Mouse (Mus musculus): ENCODE measurements around the gene Pitpna. TPM values are rescaled to one million over a fixed set of nuclear protein-coding genes. Genes with fewer than 3 reads are reported as not detected.
A peak's percentile ranks its signal among the peaks of the same experiment; 100 is the strongest.

Pitpna gene
- total and polyA plus RNA-seq, 3 experiments = 97.6 to 186 (median 185) TPM

- no peak for DNase-seq
Measured at GRCm38 (mm10) chr11:75631561-75632225, 43.8 kb downstream of the Pitpna start.

- DNase-seq = no peak
Measured at GRCm38 (mm10) chr11:75632921-75633320, 45.0 kb downstream of the Pitpna start.

DNA sequence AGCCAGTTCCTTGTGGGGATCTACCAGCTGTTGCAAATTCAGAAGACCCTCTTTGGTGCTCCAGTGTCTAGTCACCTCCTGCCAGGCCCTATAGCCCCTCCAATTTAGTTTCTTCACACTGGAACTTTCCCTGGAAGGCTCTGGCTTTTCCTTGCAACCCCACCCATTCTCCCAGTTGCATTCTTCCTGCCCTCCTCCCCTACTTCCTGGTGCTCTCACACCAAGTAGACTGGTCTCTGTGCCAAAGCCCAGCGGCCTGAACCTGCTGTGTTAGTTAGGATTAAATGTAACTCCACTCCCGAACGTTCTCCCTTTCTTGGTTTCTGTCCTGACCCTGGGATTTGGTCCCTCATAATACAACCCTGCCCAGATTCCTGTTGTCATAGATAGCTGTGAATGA is 46.9 kb downstream of the Pitpna start:
- no peak for DNase-seq

GRCm38 (mm10) chr11:75635315-75635714 is 47.4 kb downstream of the Pitpna start:
- DNase-seq = no peak

- DNase-seq = no peak
Measured at GRCm38 (mm10) chr11:75643323-75643722, 55.4 kb downstream of the Pitpna start.

GRCm38 (mm10) chr11:75644684-75645083 is 56.8 kb downstream of the Pitpna start:
- DNase-seq = no peak

GRCm38 (mm10) chr11:75647681-75648211 is 59.8 kb downstream of the Pitpna start:
- no peak for DNase-seq

GRCm38 (mm10) chr11:75649155-75649561 is 61.3 kb downstream of the Pitpna start:
- DNase-seq = peak; percentile 64

DNA sequence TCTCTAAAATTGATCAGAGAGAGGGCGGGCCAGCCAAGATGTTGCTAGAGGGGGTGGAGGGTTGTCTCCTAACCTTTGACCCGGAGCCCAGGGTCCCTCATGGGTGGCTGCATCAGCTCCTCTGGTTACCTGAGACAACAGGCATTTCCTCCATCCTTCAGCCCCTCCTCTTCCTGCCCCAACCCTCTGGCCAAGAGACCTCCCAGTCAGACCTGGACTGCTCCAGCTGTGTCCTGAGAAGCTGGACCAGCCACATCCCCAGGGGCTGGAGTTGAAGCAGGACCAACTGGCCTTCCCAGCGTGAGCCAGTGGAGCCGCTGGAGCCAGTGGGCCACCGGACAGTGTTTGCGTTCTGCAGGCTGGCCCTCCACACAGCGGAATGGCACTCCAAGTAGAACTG is 62.4 kb downstream of the Pitpna start, which contains the start of gene Myo1c:
Gene Myo1c (plus strand): TSS at position 194 of the 400 bp plus-strand sequence.
- DNase-seq = peak; percentile 59

DNA sequence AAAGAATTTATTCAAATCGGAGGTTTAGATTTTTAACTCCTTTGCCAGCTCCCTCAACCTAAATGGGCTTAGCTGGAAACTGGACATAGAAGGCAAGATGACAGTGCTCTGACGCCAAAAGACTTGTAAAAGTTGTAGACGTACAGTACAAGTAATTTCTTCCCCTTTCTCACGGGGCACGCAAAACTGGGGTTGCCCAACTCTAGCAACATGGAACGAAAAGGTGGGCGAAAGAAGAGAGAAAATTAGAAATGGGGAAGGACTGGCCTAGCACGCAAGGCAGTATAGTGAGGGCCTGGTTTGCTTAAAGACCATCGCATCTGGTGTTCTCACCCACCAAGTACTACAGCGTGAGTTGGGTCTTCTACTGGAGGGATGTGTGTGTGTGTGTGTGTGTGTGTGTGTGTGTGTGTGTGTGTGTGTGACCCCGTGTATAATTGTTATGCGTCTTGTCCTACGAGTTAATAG is 63.1 kb downstream of the Pitpna start:
- no peak for DNase-seq

DNA sequence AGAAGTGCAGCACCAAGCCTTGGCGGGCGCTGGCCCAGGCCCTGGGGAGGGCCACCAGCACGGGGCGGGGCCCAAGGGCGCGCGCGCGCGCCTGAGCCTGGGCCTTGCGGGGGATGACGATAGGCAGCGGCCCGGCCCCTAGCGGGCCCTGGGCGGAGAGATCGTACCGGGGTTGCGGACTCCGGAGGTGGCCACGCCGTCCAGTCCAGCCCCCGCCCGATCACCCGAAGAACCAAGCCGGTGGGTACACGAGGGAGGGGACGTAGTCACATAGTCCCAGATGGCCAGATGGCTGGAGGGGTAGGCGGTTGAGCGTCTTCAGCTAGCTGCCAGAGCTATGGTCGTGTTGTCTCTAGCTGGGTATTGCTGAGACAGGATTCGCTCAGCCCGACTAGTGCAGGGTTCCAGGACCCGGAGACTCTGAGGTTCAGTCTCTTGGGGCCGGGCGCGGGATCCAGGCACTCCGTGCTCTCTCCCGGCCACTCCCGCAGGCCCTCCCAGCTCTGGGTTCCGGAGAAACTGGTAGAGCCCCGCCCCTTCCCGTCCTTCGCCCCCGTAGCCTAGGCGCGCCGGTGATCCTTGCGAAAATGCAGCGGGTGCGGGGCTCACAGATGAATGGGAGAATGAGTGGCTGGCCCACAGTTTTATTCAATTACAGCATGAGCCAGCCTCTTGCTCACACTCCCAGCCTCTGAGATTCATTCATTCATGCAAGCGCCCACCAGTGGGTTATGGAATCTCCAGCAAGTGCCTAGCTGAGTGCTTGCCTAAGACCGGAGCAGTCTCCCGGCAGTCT is 63.7 kb downstream of the Pitpna start:
- DNase-seq = peak; percentile 93

DNA sequence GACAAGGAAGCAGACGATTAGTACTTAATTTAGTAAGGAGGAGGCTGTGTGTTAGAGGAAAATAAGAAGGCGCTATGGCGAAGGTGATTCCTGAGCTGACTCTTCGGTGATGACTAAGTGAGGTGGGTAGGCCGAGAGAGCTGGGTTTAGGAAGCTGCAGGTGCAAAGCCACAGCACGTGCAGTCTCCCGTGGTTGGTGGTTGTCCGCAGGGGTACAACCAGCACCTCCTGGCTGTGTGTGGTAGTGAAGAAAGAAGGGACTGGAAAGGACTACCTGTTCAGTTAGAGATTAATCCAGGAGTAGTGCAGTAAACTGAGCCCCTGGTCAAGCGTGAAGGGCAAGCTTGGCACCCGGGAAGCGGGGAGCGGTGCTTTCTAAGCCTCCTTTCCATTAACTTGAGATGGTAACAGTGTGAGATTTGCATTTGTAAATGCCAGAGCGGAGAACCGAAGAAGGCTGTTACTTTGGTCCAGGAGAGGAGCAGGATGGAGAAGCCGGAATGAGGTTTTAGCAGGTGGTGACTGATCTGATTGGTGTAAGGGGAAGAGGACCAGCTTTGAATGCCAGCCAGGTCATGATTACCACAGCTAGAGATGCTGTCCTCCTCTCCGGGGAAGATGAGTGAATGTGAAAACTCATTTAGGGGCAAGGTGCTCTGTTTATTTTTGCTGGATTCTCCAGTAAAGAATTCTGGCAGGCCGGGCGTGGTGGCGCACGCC is 64.5 kb downstream of the Pitpna start:
- DNase-seq = no peak

GRCm38 (mm10) chr11:75652942-75653684 is 65.2 kb downstream of the Pitpna start:
- peak; percentile 40 for DNase-seq

DNA sequence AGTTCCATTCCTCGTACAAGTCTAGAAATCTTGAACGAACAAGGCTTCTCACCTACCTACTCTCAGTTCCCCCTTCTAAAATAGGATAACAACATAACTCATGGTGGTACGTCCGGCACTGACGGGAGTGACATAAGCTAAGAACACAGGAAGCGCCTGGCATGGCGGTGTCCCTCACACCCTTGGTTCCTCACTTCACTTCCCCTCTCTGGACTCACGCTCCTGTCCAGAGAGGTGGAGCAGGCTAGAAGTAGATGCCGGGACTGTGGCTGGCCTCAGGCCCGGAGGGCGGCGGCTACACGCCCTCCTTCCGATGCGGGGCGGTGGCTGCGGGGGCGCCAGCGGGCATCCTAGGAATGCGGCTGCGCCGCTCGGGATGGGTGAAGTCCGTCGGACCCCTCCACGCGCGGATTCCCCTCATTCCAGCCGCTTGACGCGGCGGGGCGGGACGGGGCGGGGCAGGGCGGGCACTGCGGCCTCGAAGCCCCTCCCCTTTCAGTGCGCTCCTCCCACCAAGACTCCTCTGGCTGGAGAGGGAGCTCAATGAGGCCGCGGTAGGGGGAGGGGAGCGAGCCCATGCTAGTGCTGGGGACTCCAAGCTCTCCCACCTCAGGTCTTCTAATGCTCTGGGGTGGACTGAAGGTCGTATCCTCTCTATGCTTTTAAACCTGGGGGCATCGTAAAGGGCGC is 66.0 kb downstream of the Pitpna start:
- peak; percentile 90 for DNase-seq

DNA sequence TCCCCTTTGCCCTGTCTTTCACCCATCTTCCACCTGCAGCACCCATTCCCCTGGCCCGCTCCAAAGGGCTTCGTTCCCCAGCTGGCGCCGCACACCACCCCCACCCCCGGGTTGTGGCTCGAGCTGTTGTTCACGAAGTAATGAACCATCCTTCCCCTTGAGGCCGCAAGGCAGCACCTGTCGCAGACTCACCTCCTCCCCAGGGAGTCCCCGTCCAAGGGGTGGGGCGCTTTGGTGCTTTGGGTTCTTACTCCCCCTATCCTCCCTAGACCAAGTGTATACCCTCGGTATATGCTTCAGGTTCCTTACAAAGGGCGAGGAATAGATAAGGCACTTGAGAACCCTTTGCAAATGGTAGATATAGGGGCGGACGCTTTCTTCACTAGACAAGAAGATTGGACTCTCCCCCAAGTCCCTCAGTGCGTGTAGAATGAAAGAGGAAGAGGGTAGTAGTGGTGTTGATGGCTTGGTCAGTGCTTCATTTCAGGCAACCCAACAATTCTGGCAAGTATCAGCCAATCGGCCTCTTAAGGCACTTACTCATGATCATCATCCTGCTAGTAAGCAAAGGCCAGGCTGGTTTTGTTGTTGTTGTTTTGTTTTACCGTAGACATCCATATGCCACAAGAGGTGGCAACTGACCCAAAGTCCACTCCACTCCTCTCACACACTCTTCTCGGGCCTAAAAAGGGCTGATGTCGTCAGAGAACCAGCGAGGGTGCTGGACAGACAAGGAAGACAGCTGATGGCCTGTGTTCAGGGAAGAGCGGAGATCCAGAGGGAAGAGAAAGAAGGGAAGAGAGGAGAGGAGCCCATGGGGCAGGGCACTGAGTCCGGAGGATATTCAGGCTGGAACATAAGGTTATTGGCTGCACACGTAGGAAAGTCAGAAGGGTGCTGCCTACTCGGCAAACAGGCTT is 66.8 kb downstream of the Pitpna start:
- DNase-seq = no peak

- peak; percentile 92 for DNase-seq
Measured at GRCm38 (mm10) chr11:75655621-75656545, 68.0 kb downstream of the Pitpna start.

DNA sequence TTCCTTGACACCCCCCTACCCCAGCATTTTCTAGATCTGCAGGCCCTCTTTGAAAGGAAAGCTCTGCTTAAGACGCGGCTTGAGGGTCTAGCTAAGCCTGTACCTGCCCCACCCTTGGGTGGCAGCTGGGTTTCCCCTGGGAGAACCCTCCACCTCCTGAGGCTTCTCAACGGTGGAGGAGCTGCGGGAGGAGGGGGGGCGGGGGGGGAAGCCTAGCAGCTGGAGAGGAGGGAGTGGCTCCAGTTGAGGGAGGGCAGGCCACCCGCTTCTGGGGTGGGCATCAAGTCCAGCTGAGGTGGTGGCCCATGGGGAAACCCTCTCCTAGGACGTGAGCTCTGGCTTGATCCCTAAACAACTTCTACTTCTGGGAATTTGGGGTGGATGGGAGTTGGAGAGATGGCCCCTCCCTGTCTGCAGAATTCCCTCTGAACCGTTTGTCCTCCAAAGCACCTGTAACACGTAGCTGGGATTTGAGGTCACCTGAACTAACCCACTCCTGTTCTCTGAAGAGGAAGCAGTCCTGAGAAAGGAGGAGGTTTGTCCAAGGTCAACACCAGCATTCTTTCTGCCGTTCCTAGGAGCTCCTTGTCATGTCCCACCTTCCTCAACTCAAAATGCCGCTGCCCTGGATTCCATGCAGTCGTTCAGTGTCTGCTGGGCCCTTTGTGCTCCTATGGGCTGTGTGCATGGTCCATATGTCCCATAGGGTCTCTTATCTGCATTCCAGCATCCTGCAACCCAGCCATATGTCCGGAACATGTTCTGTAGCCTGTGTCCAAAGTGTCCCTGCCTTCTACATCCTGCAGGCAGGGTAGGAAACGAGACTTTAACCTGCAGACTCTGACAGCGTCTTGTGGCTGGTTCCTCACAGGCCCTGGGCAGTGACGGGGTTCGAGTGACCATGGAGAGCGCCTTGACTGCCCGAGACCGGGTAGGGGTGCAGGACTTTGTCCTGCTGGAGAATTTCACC is 69.0 kb downstream of the Pitpna start:
- DNase-seq = peak; percentile 29
